Mouse (Mus musculus) kidney, embryonic 15.5 days (tissue): Measurements from ENCODE around the gene Ninj2. TPM values are rescaled to one million over a fixed set of nuclear protein-coding genes. Genes with fewer than 3 reads are reported as not detected.

ENCODE experiments used
- ATAC-seq: fragments of 200-750 bp; cut with Nextera tagmentation; replicated peaks from 2 replicates; pipeline ENCODE4 v1.8.0; 2017; ENCODE audit warnings: moderate TSS enrichment; ENCODE audit not compliant: low FRiP score
- H3K27ac ChIP-seq: fragments of 300-500 bp; sonication (generic); 2 replicates; pipeline ENCODE4 v1.5.1; 2015; ENCODE audit warnings: mild to moderate bottlenecking, inconsistent platforms
- H3K27me3 ChIP-seq: fragments of 300-500 bp; sonication (generic); 2 replicates; pipeline ENCODE4 v1.6.1; 2015; ENCODE audit warnings: inconsistent platforms
- H3K36me3 ChIP-seq: fragments of 300-500 bp; sonication (generic); 2 replicates; pipeline ENCODE4 v1.6.1; 2015; ENCODE audit warnings: inconsistent platforms
- H3K4me1 ChIP-seq: fragments of 300-500 bp; sonication (generic); 2 replicates; pipeline ENCODE4 v1.6.1; 2015; ENCODE audit warnings: inconsistent platforms
- H3K4me2 ChIP-seq: fragments of 300-500 bp; sonication (generic); 2 replicates; pipeline ENCODE4 v1.6.1; 2015; ENCODE audit warnings: moderate library complexity, mild to moderate bottlenecking, inconsistent platforms
- H3K4me3 ChIP-seq: fragments of 300-500 bp; sonication (generic); replicated peaks from 2 replicates; pipeline ENCODE4 v1.5.1; 2015; ENCODE audit warnings: mild to moderate bottlenecking, inconsistent platforms
- H3K9ac ChIP-seq: fragments of 300-500 bp; sonication (generic); 2 replicates; pipeline ENCODE4 v1.6.1; 2015; ENCODE audit warnings: mild to moderate bottlenecking, inconsistent platforms
- H3K9me3 ChIP-seq: fragments of 300-500 bp; sonication (generic); replicated peaks from 2 replicates; pipeline ENCODE4 v1.6.1; 2016; ENCODE audit warnings: inconsistent platforms
- WGBS: fragments of 180-500 bp; shearing (Covaris S2); methylation state at CpG from one replicate; pipeline ENCODE4 v1.1.7; 2015; ENCODE audit warnings: mixed read lengths; 5-methylcytosine and 5-hydroxymethylcytosine counted together
- polyA plus RNA-seq: library from polyadenylated mRNA; unstranded; fragments of >200 nt; fragmentation: Nextera tagmentation; extraction: Ambion mirVana; gene quantifications from 2 replicates; pipeline ENCODE4 v1.2.1, GENCODE M21; 2015

Ninj2 gene
- polyA plus RNA-seq, 1 experiment from 2014 or later, result not detected

DNA sequence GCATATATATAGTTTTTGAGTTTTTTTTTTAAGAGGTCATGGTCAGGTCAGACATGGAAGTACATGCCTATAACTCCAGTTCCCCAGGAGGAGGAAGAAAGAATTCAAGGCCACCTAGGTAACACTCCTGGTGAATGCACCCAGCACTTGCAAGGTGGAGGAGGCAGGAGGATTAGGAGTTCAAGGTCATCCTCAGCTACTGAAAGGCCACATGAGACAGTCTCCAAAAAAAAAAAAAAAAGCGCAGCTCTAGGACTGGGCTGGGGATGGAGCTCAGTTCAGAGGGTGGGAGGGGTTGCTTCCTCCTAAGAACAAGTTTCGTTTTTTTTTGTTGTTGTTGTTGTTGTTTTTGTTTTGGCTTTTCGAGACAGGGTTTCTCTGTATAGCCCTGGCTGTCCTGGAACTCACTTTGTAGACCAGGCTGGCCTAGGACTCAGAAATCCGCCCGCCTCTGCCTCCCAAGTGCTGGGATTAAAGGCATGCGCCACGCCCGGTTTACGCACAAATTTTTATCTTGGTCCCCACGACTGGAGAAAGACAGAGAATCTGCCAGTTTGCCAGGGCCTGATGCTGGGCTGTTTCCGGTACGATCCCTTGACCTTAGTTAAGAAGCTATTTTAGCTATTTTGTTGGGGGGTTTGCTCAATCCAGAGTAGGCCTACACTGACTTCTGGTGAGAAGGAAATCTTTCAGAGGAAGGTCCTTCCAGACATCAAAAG, 92.0 kb downstream of the Ninj2 start:
- Histone ChIP-seq H3K4me1 (peaks cover 16% of the 10 kb centered on the region), H3K9me3 (no peaks in the 10 kb centered on the region), H3K27me3 (0 out of 2 replicates have a peak, but pooled peaks cover 3% of the 10 kb centered on the region), H3K9ac (no peak overlapping the region), H3K36me3 (no peaks in the 10 kb centered on the region), H3K4me2 (no peak overlapping the region), H3K27ac (no peak overlapping the region; the same call in 1 of the 2 replicates), H3K4me3 (no peak overlapping the region)
- ATAC-seq, result no peak
- WGBS, result 91% methylated on average over 12 of the region's 12 CpGs

DNA sequence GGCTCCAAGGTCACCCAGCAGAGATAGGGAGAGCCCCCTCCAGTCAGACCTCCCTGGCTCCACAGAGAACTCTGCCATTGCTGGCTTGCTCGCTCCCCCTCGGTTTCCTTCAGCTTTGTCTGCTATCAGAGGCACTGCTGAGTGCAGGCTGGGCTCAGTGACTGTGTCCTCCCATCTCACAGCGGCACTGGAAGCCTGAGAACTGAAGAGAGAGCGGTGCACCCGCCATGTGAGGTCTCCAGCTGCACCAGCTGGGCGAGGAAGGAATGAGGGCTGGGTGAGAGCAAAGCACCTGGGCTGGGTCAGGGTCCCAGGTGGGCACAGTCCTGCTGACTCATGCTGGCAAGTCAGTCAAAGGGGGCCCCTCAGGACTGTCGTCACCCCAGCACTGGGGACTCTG, 92.6 kb downstream of the Ninj2 start:
- no peaks in the 10 kb centered on the region for H3K36me3 ChIP-seq
- 0 out of 2 replicates have a peak, but pooled peaks cover 3% of the 10 kb centered on the region for H3K27me3 ChIP-seq
- H3K9me3 ChIP-seq, result no peaks in the 10 kb centered on the region
- no peak overlapping the region for H3K4me3 ChIP-seq
- ATAC-seq, result no peak
- H3K27ac ChIP-seq, result no peak overlapping the region; the same call in 1 of the 2 replicates
- WGBS, result 67% methylated on average over 7 of the region's 7 CpGs
- no peak overlapping the region for H3K4me2 ChIP-seq
- no peak overlapping the region for H3K9ac ChIP-seq
- H3K4me1 ChIP-seq, result peaks cover 16% of the 10 kb centered on the region

DNA sequence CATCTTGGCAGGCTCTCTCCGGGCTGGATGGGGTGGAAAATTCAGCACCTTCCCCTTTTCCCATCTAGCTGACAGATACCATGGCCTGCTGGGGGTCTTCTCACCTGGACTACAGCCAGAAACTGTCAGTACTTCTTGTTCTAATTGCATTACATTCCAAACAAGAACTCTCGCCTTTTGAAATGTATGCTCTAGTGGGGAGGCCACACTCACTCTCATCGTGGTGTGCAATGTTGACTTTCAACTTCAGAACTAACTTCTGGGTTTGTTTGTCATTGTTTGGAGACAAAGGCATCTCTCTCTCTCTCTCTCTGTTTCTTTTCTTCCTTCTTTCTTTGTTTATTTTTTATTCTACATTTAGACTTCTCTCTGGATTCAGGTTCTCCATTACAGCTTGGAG, 93.4 kb downstream of the Ninj2 start:
- Histone ChIP-seq H3K9ac (no peak overlapping the region), H3K4me2 (no peak overlapping the region), H3K36me3 (no peaks in the 10 kb centered on the region), H3K4me1 (peaks cover 16% of the 10 kb centered on the region), H3K27me3 (0 out of 2 replicates have a peak, but pooled peaks cover 3% of the 10 kb centered on the region), H3K27ac (no peak overlapping the region), H3K4me3 (no peak overlapping the region), H3K9me3 (no peaks in the 10 kb centered on the region)
- no peak for ATAC-seq
- WGBS, result 45% methylated on average over 3 of the region's 3 CpGs

DNA sequence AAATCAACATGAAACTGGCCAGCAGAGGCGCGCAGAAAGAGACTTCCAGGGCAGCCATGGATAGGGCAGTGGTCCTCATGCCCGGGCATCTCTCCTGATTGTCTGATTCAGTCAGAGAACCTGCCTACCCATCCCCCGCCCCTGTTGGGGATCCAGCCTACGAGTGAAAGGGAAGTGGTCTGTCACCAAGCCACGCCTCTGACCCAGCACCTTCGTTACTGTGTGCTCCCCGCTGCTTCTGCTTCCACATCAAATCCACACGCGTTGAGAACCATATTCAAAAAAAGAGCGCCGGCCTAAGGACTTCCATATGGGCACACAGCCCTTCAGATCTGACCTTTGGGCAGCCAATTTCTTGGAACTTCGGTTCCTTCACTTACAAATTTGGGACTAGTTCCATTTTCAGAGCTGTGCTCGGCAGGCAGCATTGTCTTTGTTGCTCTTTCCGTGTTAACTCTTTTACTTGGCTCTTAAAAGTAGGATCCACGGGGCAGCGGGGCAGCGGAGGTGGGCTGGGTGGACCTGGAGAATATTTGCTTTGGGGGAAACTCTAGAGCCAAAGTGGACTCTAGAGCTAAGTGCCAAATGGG, 94.5 kb downstream of the Ninj2 start:
- 19% methylated on average over 18 of the region's 18 CpGs for WGBS
- no peak overlapping the region for H3K9ac ChIP-seq
- 0 out of 2 replicates have a peak, but pooled peaks have one; percentile 16 for ATAC-seq
- H3K9me3 ChIP-seq, result no peaks in the 10 kb centered on the region
- no peak overlapping the region for H3K27ac ChIP-seq
- H3K27me3 ChIP-seq, result 0 out of 2 replicates have a peak, but pooled peaks cover 3% of the 10 kb centered on the region
- H3K36me3 ChIP-seq, result no peaks in the 10 kb centered on the region
- H3K4me3 ChIP-seq, result peak overlapping the region; percentile 27
- H3K4me1 ChIP-seq, result peaks cover 24% of the 10 kb centered on the region
- peak overlapping the region; percentile 53 for H3K4me2 ChIP-seq

DNA sequence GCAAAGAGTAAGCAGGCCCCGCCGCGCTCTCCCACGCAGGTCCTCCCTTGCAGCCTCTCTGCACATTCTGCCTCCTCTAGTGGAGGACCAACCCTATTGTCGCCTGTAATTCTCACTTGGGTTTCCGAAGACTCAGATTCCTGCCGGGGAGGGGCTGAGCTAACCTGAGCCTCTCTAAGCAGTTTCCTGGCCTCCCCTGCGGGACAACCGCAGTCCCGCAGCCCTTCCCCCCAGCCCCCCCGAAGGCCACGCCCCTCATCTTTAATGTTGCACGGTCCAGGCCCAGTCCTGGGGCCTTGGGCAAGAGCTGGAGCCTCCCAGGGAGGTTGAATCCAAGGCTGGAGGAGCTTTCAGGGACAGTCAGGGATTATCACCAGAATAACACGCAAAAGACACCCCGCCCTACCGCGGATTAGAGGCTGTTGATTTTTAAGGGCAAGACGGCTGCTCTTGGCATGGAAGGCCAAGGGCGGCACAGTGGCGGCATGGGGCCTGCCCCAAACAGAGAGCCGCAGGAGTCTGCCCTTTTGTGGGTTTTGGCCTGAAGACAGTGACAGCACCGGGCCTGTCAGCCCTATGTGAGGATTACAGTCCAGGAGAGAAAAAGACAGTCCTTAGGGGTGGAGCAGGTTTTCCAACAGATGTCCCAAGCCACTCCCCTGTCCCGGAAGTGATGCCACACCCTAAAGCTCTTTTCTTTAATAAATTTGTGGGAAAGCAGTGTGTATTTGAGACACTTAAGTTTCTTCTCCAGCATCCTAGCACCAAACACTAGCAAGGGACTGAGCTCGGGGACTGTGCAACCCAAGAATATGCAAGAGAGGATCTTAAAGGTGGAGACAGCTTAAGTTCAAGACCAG, 95.5 kb downstream of the Ninj2 start:
- WGBS, result 23% methylated on average over 22 of the region's 24 CpGs
- H3K4me1 ChIP-seq, result peaks cover 24% of the 10 kb centered on the region
- H3K36me3 ChIP-seq, result no peaks in the 10 kb centered on the region
- no peaks in the 10 kb centered on the region for H3K9me3 ChIP-seq
- H3K9ac ChIP-seq, result peak overlapping the region; percentile 17; the same call in 1 of the 2 replicates
- H3K27ac ChIP-seq, result no peak overlapping the region; the same call in 1 of the 2 replicates
- H3K4me2 ChIP-seq, result peak overlapping the region; percentile 53
- peak overlapping the region; percentile 21 for H3K4me3 ChIP-seq
- ATAC-seq, result peak; percentile 72
- 0 out of 2 replicates have a peak, but pooled peaks cover 3% of the 10 kb centered on the region for H3K27me3 ChIP-seq

DNA sequence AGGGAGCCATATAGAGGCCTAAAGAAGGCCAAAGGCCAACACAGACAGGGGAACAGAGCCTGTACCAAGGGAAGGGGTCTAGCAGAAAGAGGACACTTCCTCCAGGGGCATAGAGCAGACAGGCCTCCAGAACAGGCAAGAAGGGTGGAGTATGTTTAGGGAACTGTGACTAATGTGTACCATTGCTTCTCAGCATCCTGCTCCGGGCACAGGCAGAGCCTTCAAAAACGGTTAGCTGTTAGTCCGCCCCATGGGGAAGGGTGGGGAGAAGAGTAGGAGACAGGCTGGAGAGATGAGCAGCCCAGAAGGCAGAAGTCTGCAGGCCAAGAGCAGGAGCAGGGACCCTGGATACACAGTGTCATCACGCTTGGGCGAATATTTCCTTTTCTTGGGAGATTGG, 96.1 kb downstream of the Ninj2 start:
- Histone ChIP-seq H3K36me3 (no peaks in the 10 kb centered on the region), H3K4me3 (no peak overlapping the region), H3K27me3 (0 out of 2 replicates have a peak, but pooled peaks cover 3% of the 10 kb centered on the region), H3K4me1 (peaks cover 24% of the 10 kb centered on the region), H3K27ac (no peak overlapping the region), H3K4me2 (no peak overlapping the region), H3K9ac (no peak overlapping the region), H3K9me3 (no peaks in the 10 kb centered on the region)
- ATAC-seq, result no peak
- WGBS, result 84% methylated on average over 5 of the region's 5 CpGs

DNA sequence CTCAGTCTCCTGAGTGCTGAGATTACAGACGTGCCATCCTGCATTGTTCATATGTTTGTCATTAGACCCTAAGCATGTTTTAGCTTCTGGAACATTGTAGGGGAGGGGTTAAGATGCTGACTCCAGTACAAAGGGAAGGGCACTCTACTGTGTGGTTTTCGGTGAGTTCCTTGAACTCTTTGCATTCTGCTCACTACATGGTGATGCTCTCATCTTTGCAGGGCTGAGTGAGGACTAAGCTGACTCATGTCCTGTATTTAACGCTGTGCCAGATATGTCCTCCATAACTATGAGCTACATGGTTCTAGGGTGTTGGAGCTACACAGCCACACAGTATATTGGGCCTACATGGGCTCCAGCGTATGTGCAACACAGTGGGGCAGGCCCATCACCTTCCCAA, 97.2 kb downstream of the Ninj2 start:
- 0 out of 2 replicates have a peak, but pooled peaks cover 3% of the 10 kb centered on the region for H3K27me3 ChIP-seq
- peaks cover 29% of the 10 kb centered on the region for H3K4me1 ChIP-seq
- H3K36me3 ChIP-seq, result no peaks in the 10 kb centered on the region
- no peak for ATAC-seq
- no peak overlapping the region for H3K27ac ChIP-seq
- H3K4me2 ChIP-seq, result no peak overlapping the region
- no peak overlapping the region for H3K4me3 ChIP-seq
- no peaks in the 10 kb centered on the region for H3K9me3 ChIP-seq
- 86% methylated on average over 4 of the region's 4 CpGs for WGBS
- no peak overlapping the region for H3K9ac ChIP-seq

DNA sequence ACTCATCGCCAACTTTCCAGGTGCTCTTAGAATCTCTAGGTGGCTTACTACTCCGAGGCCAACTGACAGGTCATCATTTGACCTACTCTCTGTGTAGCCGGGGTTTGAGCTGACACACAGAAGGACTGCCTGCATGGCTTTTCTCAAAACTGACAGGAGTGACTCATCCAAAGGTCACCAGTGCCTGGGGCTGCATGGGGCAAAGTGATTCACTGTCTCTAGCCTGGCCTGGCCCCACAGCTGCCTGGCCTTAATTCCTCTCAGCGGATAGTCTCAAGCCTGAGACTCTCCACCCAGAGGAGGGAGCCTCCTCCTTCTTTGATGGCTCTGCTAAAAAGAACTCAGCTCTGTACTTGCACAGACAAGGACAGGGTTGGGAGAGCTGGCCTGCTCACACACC, 97.8 kb downstream of the Ninj2 start:
- Histone ChIP-seq H3K4me3 (no peak overlapping the region), H3K9me3 (no peaks in the 10 kb centered on the region), H3K27me3 (0 out of 2 replicates have a peak, but pooled peaks cover 6% of the 10 kb centered on the region), H3K36me3 (no peaks in the 10 kb centered on the region), H3K27ac (no peak overlapping the region), H3K9ac (no peak overlapping the region), H3K4me1 (peaks cover 29% of the 10 kb centered on the region), H3K4me2 (no peak overlapping the region)
- no peak for ATAC-seq
- WGBS, result 74% methylated on average over 4 of the region's 4 CpGs

DNA sequence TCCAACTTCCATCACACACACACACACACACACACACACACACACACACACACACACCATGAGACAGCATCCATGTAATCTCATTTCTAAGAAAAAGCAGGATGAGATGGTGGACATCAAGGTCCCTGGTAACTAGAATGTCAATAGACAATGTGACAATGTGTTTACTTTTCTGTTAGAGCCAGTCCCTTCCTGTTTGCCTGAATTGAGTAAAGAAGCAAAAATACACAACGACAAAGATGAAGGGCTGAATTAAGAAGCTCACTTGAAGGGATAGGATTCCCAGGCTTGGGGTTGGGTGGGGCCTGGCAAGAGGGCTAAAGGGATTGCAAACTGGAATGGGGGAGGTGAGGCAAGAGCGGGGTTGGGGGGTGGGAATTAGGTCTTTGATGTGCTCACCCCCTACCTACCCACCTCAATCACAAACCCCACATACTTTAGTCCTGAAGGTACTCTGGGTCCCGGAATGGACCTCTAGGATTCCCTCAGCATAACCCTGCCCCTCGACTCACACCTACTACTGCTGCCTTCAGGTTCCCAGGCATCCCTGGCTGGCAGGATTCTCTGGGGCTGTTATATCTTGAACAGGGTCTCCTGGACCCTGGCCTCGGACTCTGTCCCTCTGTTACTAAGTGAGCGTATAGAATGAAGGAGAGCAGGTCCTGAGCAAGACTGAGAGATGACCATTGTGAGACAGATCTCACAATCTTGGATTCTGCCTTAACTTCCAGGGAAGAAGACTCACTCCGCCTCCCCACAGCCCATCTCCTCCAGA, 98.4 kb downstream of the Ninj2 start:
- Histone ChIP-seq H3K4me2 (no peak overlapping the region; the same call in 1 of the 2 replicates), H3K4me3 (no peak overlapping the region)
- WGBS, result 66% methylated on average over 7 of the region's 7 CpGs

DNA sequence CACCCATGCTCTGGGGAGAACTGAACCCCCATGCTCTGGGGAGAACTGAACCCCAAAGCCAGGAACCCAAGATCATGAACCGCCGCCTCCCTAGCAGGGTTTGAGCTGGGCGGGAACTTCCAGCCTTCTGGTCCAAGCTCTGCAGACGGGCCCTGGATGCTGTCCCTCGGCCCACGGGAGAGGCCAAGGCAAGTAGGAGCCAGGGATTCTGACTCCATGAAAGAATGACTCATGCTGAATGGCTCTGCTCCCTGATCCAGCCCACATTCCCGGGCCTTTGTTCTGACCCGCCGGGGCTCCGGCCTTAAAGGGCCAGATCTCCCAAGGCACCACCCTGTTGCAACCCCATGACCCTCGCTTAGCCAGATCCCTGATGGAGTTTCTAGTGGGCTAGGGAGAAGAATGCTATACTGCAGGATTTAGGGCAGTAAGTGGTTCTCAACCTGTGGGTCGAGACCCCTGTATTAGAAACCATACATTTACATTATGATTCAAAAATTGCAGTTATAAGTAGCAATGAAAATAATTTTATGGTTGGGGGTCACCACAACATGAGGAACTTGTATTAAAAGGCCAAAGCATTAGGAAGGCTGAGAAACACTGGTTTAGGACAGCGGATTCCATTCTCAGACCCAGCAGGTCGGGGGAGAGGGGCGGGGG, 99.2 kb downstream of the Ninj2 start:
- 0 out of 2 replicates have a peak, but pooled peaks cover 3% of the 10 kb centered on the region for H3K27me3 ChIP-seq
- H3K27ac ChIP-seq, result no peak overlapping the region
- no peak overlapping the region; the same call in 1 of the 2 replicates for H3K4me2 ChIP-seq
- 0 out of 2 replicates have a peak, but pooled peaks have one; percentile 26 for ATAC-seq
- 33% methylated on average over 15 of the region's 15 CpGs for WGBS
- H3K4me1 ChIP-seq, result peaks cover 28% of the 10 kb centered on the region
- no peak overlapping the region for H3K4me3 ChIP-seq
- H3K9ac ChIP-seq, result peak overlapping the region; percentile 12; the same call in 1 of the 2 replicates
- no peaks in the 10 kb centered on the region for H3K9me3 ChIP-seq
- no peaks in the 10 kb centered on the region for H3K36me3 ChIP-seq

More for the DNA sequence above, 98.4 kb downstream of the Ninj2 start:
- H3K9me3 ChIP-seq, result no peaks in the 10 kb centered on the region
- peaks cover 29% of the 10 kb centered on the region for H3K4me1 ChIP-seq
- 0 out of 2 replicates have a peak, but pooled peaks cover 6% of the 10 kb centered on the region for H3K27me3 ChIP-seq
- no peak for ATAC-seq
- no peak overlapping the region; the same call in 1 of the 2 replicates for H3K9ac ChIP-seq
- no peaks in the 10 kb centered on the region for H3K36me3 ChIP-seq
- no peak overlapping the region for H3K27ac ChIP-seq
